14 mouse cellular contexts compared by ENCODE assay signal in genomic region chrX:57304784-57305287, GRCm38 (mm10). TPM values are rescaled to one million over a fixed set of nuclear protein-coding genes. Genes with fewer than 3 reads are reported as not detected.
A peak's percentile ranks its signal among the peaks of the same experiment; 100 is the strongest.
DNase-seq lines count a peak whose midpoint lies in the region; ATAC-seq and TF ChIP-seq lines count a peak whose summit lies in the region.
"Had no signal": no experiment of that assay in that cellular context is flagged by ENCODE, and none has a peak within 500 bp of the region (broad histone marks: within the 10 kb centered on the region; RNA-seq: fewer than 3 reads in every experiment).

No protein-coding gene starts in this region.

- TF ChIP-seq CTCF in liver, postnatal 0 days (IDR thresholded peaks at IDR 0.05; ENCODE audit: low read depth) = no peak

- H3K9ac ChIP-seq in liver, postnatal 0 days (replicated peaks) = no peak overlapping the region
- H3K9ac ChIP-seq: embryonic facial prominence, embryonic 13.5 days; limb, embryonic 13.5 days had no signal

- peak overlapping the region; percentile 12; the same call in 1 of the 2 replicates for H3K27ac ChIP-seq in liver, postnatal 0 days (ENCODE audit: low read depth)
- H3K27ac ChIP-seq: embryonic facial prominence, embryonic 13.5 days; limb, embryonic 13.5 days had no signal

- 52% methylated on average over 3 of the region's 3 CpGs for WGBS in liver, postnatal 0 days (ENCODE audit: insufficient replicate concordance)

- no peaks in the 10 kb centered on the region for H3K9me3 ChIP-seq in liver, postnatal 0 days (ENCODE audit: low read length)
- H3K9me3 ChIP-seq: embryonic facial prominence, embryonic 13.5 days; limb, embryonic 13.5 days had no signal

- peak; percentile 57 to 59 for DNase-seq in B cell, adult 2 months
- peak; percentile 21 for DNase-seq in liver, postnatal 0 days
- peak; percentile 65 to 72 for DNase-seq in spleen, postnatal 36 days (ENCODE audit: low spot score in 2 of 2)
- DNase-seq in urinary bladder, postnatal 4 days (ENCODE audit: low spot score in 2 of 2) = no peak
- DNase-seq in urinary bladder, postnatal 10 days (ENCODE audit: low spot score) = no peak
- no peak for DNase-seq in frontal cortex, postnatal 14 days (ENCODE audit: low spot score in 2 of 2)
- DNase-seq: cerebellum, adult 18-20 months; heart, postnatal 14 days; kidney, postnatal 10 days; right cerebral cortex, adult 18-20 months had no signal

- no peak for TF ChIP-seq EP300 in liver, postnatal 0 days (IDR thresholded peaks at IDR 0.05; ENCODE audit: low read depth)

- no peak overlapping the region; the same call in 1 of the 2 replicates for H3K4me2 ChIP-seq in liver, postnatal 0 days (ENCODE audit: low read depth, low read length)
- H3K4me2 ChIP-seq: embryonic facial prominence, embryonic 13.5 days; limb, embryonic 13.5 days had no signal

- H3K27me3 ChIP-seq in liver, postnatal 0 days (ENCODE audit: insufficient read depth, low read length) = no peaks in the 10 kb centered on the region
- H3K27me3 ChIP-seq: embryonic facial prominence, embryonic 13.5 days; limb, embryonic 13.5 days had no signal

- H3K4me3 ChIP-seq in liver, postnatal 0 days (ENCODE audit: low read depth, low read length) = no peak overlapping the region
- H3K4me3 ChIP-seq: embryonic facial prominence, embryonic 13.5 days; limb, embryonic 13.5 days had no signal

- no peaks in the 10 kb centered on the region for H3K36me3 ChIP-seq in liver, postnatal 0 days (replicated peaks; ENCODE audit: insufficient read depth, low read length)
- H3K36me3 ChIP-seq: embryonic facial prominence, embryonic 13.5 days; limb, embryonic 13.5 days had no signal

- ATAC-seq in CD4-positive, CD25-positive, alpha-beta regulatory T cell, adult 4 months = peak; percentile 91
- no peak for ATAC-seq in liver, postnatal 0 days
- ATAC-seq: midbrain, embryonic 16.5 days had no signal

- no peaks in the 10 kb centered on the region for H3K4me1 ChIP-seq in liver, postnatal 0 days (ENCODE audit: insufficient read depth)
- H3K4me1 ChIP-seq: embryonic facial prominence, embryonic 13.5 days; limb, embryonic 13.5 days had no signal

RNA-seq across cellular contexts. Expression of gene Arhgef6, which starts 33.7 kb away (rescaled TPM):
- 100 to 1,000 TPM in 1 of 2 experiments, 10 to 100 TPM in 1; 80.3 to 107 TPM for polyA plus RNA-seq in CD4-positive, CD25-positive, alpha-beta regulatory T cell, adult 4 months (2017; shearing (Covaris generic))
- polyA plus RNA-seq in liver, postnatal 0 days (2015; fragmentation: Nextera tagmentation; extraction: Ambion mirVana) = 5.9 and 6.1 TPM in 2 replicates

Comparison
In these comparisons a context has a peak if more than half of its experiments do, and no peak if none do; other contexts are left out.
1. DNase-seq: peak in B cell, adult 2 months (2 of 2), liver, postnatal 0 days (single experiment) and spleen, postnatal 36 days (2 of 2); none in urinary bladder, postnatal 4 days (0 of 2), urinary bladder, postnatal 10 days (single experiment) and frontal cortex, postnatal 14 days (0 of 2).
2. RNA of gene Arhgef6, which starts 33.7 kb away (polyA plus RNA-seq): 80.3 to 107 TPM in CD4-positive, CD25-positive, alpha-beta regulatory T cell, adult 4 months; 5.9 to 6.1 TPM in liver, postnatal 0 days; every median in the first group is over 10 times any median in the second.